Comparison of ENCODE assay signal across 12 mouse cellular contexts in the genomic region with DNA sequence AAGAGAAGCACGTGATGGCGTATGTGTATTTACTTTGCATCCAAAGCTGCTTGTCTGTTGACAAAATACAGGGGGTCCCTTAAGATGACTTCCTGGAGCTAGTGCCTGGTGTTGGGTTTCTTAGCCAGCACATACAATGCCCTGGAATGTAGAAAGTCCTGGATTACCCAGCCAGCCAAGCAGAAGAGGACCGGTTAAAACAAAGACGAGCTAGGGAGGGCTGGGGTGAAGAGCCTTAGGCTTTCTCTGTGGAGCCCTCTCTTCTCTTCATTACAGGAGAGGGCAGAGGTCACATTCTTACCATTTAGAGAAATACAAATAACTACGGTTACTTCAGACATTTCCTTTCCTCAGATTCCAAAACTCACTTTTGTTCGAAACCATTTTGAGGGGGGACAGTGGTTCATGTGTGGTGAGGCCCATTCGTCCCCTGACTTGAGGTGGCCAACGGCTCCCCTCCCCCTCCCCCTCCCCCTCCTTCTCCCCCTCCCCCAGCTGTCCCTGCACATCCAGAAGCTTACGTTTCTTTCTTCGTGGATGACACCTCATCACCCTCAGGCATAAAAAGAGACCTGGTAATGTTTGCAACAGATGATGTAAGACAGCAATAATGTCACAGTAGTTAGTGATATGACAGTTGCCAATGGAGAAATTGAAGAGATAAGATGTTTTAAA.
DNase-seq lines count a peak whose midpoint lies in the region; ATAC-seq and TF ChIP-seq lines count a peak whose summit lies in the region.
"Had no signal": no experiment of that assay in that cellular context is flagged by ENCODE, and none has a peak within 500 bp of the region (broad histone marks: within the 10 kb centered on the region; RNA-seq: fewer than 3 reads in every experiment).

No protein-coding gene starts in this region.

- ATAC-seq in intestine, embryonic 14.5 days (replicated peaks; ENCODE audit: low FRiP score, low TSS enrichment, low read depth) = no peak
- ATAC-seq in intestine, embryonic 16.5 days = no peak
- peak; percentile 58; the same call in 1 of the 2 replicates for ATAC-seq in stomach, embryonic 14.5 days (ENCODE audit: insufficient number of reproducible peaks, insufficient read depth, low FRiP score, low read depth)
- ATAC-seq in stomach, postnatal 0 days (ENCODE audit: low FRiP score, low TSS enrichment) = no peak
- peak; percentile 46; the same call in 1 of the 2 replicates for ATAC-seq in forebrain, embryonic 15.5 days (replicated peaks)
- ATAC-seq: intestine, embryonic 15.5 days had no signal

- no peak for TF ChIP-seq EP300 in stomach, postnatal 0 days (optimal IDR thresholded peaks at IDR 0.05)

- peaks cover 5% of the 10 kb centered on the region; the same call in 1 of the 2 replicates for H3K4me1 ChIP-seq in intestine, embryonic 14.5 days (replicated peaks; ENCODE audit: control insufficient read depth, insufficient read depth, low read length)
- H3K4me1 ChIP-seq in intestine, embryonic 16.5 days (ENCODE audit: control insufficient read depth, insufficient read depth, low read length) = 0 out of 2 replicates have a peak, but pooled peaks cover 3% of the 10 kb centered on the region
- H3K4me1 ChIP-seq in stomach, embryonic 14.5 days (ENCODE audit: control insufficient read depth, insufficient read depth, low read length) = 0 out of 2 replicates have a peak, but pooled peaks cover 4% of the 10 kb centered on the region
- no peaks in the 10 kb centered on the region for H3K4me1 ChIP-seq in stomach, postnatal 0 days (replicated peaks; ENCODE audit: control insufficient read depth, insufficient read depth)
- H3K4me1 ChIP-seq in forebrain, embryonic 15.5 days = no peaks in the 10 kb centered on the region
- H3K4me1 ChIP-seq: intestine, embryonic 15.5 days had no signal

- no peak overlapping the region for H3K9ac ChIP-seq in intestine, embryonic 14.5 days (ENCODE audit: low read length)
- H3K9ac ChIP-seq in intestine, embryonic 16.5 days (ENCODE audit: low read depth, low read length) = no peak overlapping the region
- no peak overlapping the region for H3K9ac ChIP-seq in stomach, embryonic 14.5 days (replicated peaks; ENCODE audit: low read depth, low read length)
- H3K9ac ChIP-seq in stomach, postnatal 0 days (ENCODE audit: low read length) = no peak overlapping the region
- no peak overlapping the region for H3K9ac ChIP-seq in forebrain, embryonic 15.5 days (replicated peaks)
- H3K9ac ChIP-seq: embryonic facial prominence, embryonic 15.5 days; intestine, embryonic 15.5 days; liver, embryonic 14.5 days had no signal

- no peaks in the 10 kb centered on the region for H3K27me3 ChIP-seq in intestine, embryonic 14.5 days (replicated peaks; ENCODE audit: control insufficient read depth, insufficient read depth, low read length)
- no peaks in the 10 kb centered on the region for H3K27me3 ChIP-seq in intestine, embryonic 16.5 days (replicated peaks; ENCODE audit: control insufficient read depth, insufficient read depth, low read length)
- H3K27me3 ChIP-seq in stomach, embryonic 14.5 days (ENCODE audit: control insufficient read depth, insufficient read depth, low read length) = no peaks in the 10 kb centered on the region
- H3K27me3 ChIP-seq in stomach, postnatal 0 days (ENCODE audit: control insufficient read depth, insufficient read depth, low read length) = no peaks in the 10 kb centered on the region
- no peaks in the 10 kb centered on the region for H3K27me3 ChIP-seq in forebrain, embryonic 15.5 days
- H3K27me3 ChIP-seq: embryonic facial prominence, embryonic 15.5 days; intestine, embryonic 15.5 days had no signal

- TF ChIP-seq CTCF in stomach, postnatal 0 days (IDR thresholded peaks at IDR 0.05; ENCODE audit: low read depth) = no peak

- H3K9me3 ChIP-seq in intestine, embryonic 14.5 days (ENCODE audit: control insufficient read depth, low read length) = no peaks in the 10 kb centered on the region
- H3K9me3 ChIP-seq in intestine, embryonic 16.5 days (ENCODE audit: control insufficient read depth, low read length) = no peaks in the 10 kb centered on the region
- no peaks in the 10 kb centered on the region for H3K9me3 ChIP-seq in stomach, embryonic 14.5 days (ENCODE audit: control insufficient read depth, low read depth, low read length)
- no peaks in the 10 kb centered on the region for H3K9me3 ChIP-seq in stomach, postnatal 0 days (ENCODE audit: control insufficient read depth, low read length)
- H3K9me3 ChIP-seq in forebrain, embryonic 15.5 days = no peaks in the 10 kb centered on the region
- H3K9me3 ChIP-seq: embryonic facial prominence, embryonic 15.5 days; intestine, embryonic 15.5 days had no signal

- H3K4me2 ChIP-seq in intestine, embryonic 14.5 days (ENCODE audit: low read length) = no peak overlapping the region
- no peak overlapping the region for H3K4me2 ChIP-seq in intestine, embryonic 16.5 days (ENCODE audit: low read depth, low read length)
- H3K4me2 ChIP-seq in stomach, embryonic 14.5 days (replicated peaks; ENCODE audit: low read depth, low read length) = no peak overlapping the region
- H3K4me2 ChIP-seq in stomach, postnatal 0 days (replicated peaks; ENCODE audit: low read depth) = no peak overlapping the region
- no peak overlapping the region for H3K4me2 ChIP-seq in forebrain, embryonic 15.5 days (replicated peaks)
- H3K4me2 ChIP-seq: embryonic facial prominence, embryonic 15.5 days; intestine, embryonic 15.5 days had no signal

- DNase-seq in intestine, embryonic 14.5 days (ENCODE audit: low spot score) = peak; percentile 46
- DNase-seq in stomach, postnatal 0 days (ENCODE audit: low spot score) = no peak
- no peak for DNase-seq in thymus, postnatal 4 days
- DNase-seq in left cerebral cortex, adult 9 months (ENCODE audit: low spot score in 2 of 2) = no peak
- DNase-seq: cerebellum, adult 9-10 months; spleen, adult 18-20 months had no signal

- H3K27ac ChIP-seq in intestine, embryonic 14.5 days (ENCODE audit: low read depth) = no peak overlapping the region
- no peak overlapping the region for H3K27ac ChIP-seq in intestine, embryonic 16.5 days (ENCODE audit: low read length)
- H3K27ac ChIP-seq in stomach, embryonic 14.5 days (ENCODE audit: low read length) = no peak overlapping the region
- no peak overlapping the region for H3K27ac ChIP-seq in stomach, postnatal 0 days (replicated peaks)
- no peak overlapping the region for H3K27ac ChIP-seq in forebrain, embryonic 15.5 days (replicated peaks)
- H3K27ac ChIP-seq: embryonic facial prominence, embryonic 15.5 days; intestine, embryonic 15.5 days; liver, embryonic 14.5 days had no signal

- H3K36me3 ChIP-seq in intestine, embryonic 14.5 days (ENCODE audit: control insufficient read depth, insufficient read depth, low read length) = no peaks in the 10 kb centered on the region
- no peaks in the 10 kb centered on the region for H3K36me3 ChIP-seq in intestine, embryonic 16.5 days (ENCODE audit: control insufficient read depth, insufficient read depth, low read length)
- no peaks in the 10 kb centered on the region for H3K36me3 ChIP-seq in stomach, embryonic 14.5 days (ENCODE audit: control insufficient read depth, insufficient read depth, low read length)
- H3K36me3 ChIP-seq in stomach, postnatal 0 days (ENCODE audit: control insufficient read depth, insufficient read depth, low read length) = no peaks in the 10 kb centered on the region
- no peaks in the 10 kb centered on the region for H3K36me3 ChIP-seq in forebrain, embryonic 15.5 days
- H3K36me3 ChIP-seq: embryonic facial prominence, embryonic 15.5 days; intestine, embryonic 15.5 days had no signal

- H3K4me3 ChIP-seq in intestine, embryonic 14.5 days (ENCODE audit: low read depth, low read length) = no peak overlapping the region
- no peak overlapping the region for H3K4me3 ChIP-seq in intestine, embryonic 16.5 days (ENCODE audit: low read length)
- H3K4me3 ChIP-seq in stomach, embryonic 14.5 days (ENCODE audit: low read depth, low read length) = no peak overlapping the region
- H3K4me3 ChIP-seq in stomach, postnatal 0 days (ENCODE audit: low read depth, low read length) = no peak overlapping the region
- H3K4me3 ChIP-seq in forebrain, embryonic 15.5 days = no peak overlapping the region
- H3K4me3 ChIP-seq: embryonic facial prominence, embryonic 15.5 days; intestine, embryonic 15.5 days had no signal

- 30% methylated on average over 10 of the region's 10 CpGs for WGBS in intestine, embryonic 14.5 days
- WGBS in intestine, embryonic 16.5 days = 32% methylated on average over 10 of the region's 10 CpGs
- 21% methylated on average over 10 of the region's 10 CpGs for WGBS in stomach, embryonic 14.5 days
- 24% methylated on average over 8 of the region's 10 CpGs for WGBS in stomach, postnatal 0 days
- WGBS in forebrain, embryonic 15.5 days = 13% methylated on average over 10 of the region's 10 CpGs

Comparison
In these comparisons a context has a peak if more than half of its experiments do, and no peak if none do; other contexts are left out.
1. ATAC-seq: peak in stomach, embryonic 14.5 days (single experiment) and forebrain, embryonic 15.5 days (single experiment); none in intestine, embryonic 14.5 days (single experiment), intestine, embryonic 16.5 days (single experiment) and stomach, postnatal 0 days (single experiment).